Mouse (Mus musculus) sigmoid colon, adult 10 weeks (tissue): Measurements from ENCODE around the gene Serpina16. TPM values are rescaled to one million over a fixed set of nuclear protein-coding genes. Genes with fewer than 3 reads are reported as not detected.

Source experiments
- polyA plus RNA-seq: library from polyadenylated mRNA; stranded (reverse); fragments of 350-450 nt; fragmentation: Illumina TruSeq; extraction: RNeasy Lipid Tissue Mini Kit (QIAGEN cat#74804); gene quantifications from one replicate; pipeline ENCODE4 v1.2.3, GENCODE M21; 2014; ENCODE audit warnings: low read depth, low replicate concordance

Serpina16 gene
- polyA plus RNA-seq, result not detected

DNA sequence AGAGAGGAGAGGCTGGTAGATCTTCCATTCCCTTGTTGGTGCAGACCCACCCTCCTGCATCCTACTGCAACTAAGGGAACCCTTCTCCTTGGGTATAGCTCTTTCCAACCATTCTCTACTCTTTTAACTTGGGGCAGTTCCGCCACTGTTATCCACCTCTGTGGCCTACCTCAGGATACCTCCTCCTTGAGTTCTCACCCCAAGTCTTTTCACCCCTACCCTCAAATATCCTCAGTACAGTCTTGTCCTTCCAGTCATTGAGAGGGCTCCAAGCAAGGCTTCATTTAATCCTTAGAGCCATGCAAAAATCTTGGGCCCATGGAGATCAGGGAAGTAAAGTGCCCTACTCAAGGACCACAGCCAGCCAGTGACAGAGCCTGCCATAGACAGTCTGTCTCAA lies at the start of gene Serpina16:
TSS of gene Serpina16 (minus strand) at position 101 of the 400 bp plus-strand sequence.

DNA sequence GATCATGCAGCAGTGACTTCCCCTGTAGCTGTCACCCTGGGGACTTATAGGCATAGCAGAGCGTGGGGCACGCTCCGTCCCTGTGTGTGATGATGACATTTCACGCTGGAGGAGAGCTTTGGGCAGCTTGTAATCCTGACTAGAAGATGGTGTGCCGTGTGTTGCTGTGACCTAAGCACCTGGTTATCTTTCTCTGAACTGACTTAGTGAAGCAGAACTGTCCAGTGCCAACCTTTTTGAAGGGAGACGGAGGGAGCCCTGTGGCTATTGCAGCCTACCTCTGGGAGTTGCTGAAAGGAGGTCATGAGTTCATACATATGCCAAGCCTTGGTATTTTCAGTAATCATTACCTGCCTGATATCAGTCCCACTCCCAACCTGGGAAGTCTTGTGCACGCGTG lies 19.5 kb upstream of the Serpina16 start, which contains the start of gene Serpina1f:
TSS of gene Serpina1f (minus strand) at position 101 of the 400 bp plus-strand sequence.

DNA sequence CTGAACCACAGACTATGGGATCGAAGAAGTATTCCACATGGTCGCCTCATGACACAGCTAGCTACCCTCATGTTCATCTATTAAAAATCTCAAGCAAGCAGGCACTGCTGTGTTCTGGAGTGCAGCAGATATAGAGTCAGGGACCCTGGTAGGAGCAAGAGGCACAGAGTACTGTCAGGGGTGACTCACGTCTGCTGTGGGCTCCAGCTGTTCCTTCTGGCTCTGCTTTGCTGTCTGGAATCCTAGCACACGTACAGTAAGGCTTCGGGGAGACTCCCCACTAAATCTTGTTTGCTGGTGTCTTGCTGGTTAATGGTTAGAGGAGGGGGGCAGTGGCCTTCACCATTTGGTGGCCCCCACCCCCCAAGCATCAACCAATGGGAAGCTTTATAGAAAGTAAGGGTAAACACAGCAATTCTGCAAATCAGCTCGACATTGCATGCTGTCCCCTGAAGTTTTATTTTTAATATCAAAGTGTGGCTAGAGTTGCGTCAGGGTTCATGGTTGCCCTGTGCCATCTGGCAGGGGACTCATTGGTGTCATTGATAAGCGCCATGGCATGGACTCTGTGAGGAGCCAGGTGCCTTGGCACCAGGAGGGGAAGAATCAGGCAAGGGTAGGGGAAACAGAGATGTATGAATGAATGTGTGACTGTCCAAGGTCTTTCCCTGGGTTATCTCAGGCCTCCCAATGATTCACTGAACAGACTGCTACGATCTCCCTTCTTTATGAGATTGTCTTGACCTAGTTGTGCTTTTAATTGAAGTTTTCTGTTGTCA lies 18.9 kb downstream of the Serpina16 start, which contains the start of gene Serpina6:
TSS of gene Serpina6 (minus strand) at position 365 of the 779 bp plus-strand sequence.

DNA sequence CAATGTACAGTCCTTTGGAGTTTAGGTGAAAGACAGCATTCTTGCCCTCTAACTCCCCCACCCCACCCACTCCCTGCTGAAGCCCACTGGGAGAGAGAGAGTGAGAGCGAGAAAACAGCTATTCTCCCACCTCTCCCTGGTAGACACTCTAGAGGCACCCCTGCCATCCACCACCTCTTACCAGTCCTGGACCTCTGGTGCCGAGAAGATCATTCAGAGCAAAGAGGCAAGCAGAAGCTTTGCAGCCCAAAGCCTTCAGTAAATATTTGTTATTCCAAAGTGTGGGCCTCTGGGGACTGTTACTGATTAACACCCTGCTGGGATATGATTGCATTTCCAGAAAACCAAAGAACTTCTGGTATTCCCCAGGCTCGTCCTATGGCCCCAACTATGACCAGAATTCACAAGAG lies 44.7 kb downstream of the Serpina16 start, which contains the start of gene Serpina10:
TSS of gene Serpina10 (minus strand) at position 242 of the 410 bp plus-strand sequence.

Other genes with a start within 250 kb of the Serpina16 start
- gene Ifi27, start 241.9 kb downstream of the Serpina16 start, polyA plus RNA-seq, result 37.5 TPM
- gene Ifi27l2a, start 232.5 kb downstream of the Serpina16 start, polyA plus RNA-seq, result 10.3 TPM
- gene Ifi27l2b, start 218.9 kb downstream of the Serpina16 start, polyA plus RNA-seq, result 52.6 TPM
- 2.8 TPM for gene Ppp4r4, start 143.9 kb downstream of the Serpina16 start, polyA plus RNA-seq
- 0.13 TPM for gene Serpina10, start 44.7 kb downstream of the Serpina16 start, polyA plus RNA-seq
- not detected for gene Serpina6, start 18.9 kb downstream of the Serpina16 start, polyA plus RNA-seq
- gene Serpina1f, start 19.4 kb upstream of the Serpina16 start, polyA plus RNA-seq, result not detected
- not detected for gene Serpina1d, start 97.5 kb upstream of the Serpina16 start, polyA plus RNA-seq
- 0.98 TPM for gene Serpina1b, start 154.2 kb upstream of the Serpina16 start, polyA plus RNA-seq
- not detected for gene Serpina1a, start 187.4 kb upstream of the Serpina16 start, polyA plus RNA-seq
- gene Serpina1c, start 228.7 kb upstream of the Serpina16 start, polyA plus RNA-seq, result not detected